ENCODE assay signal across 10 mouse cellular contexts in the genomic region with DNA sequence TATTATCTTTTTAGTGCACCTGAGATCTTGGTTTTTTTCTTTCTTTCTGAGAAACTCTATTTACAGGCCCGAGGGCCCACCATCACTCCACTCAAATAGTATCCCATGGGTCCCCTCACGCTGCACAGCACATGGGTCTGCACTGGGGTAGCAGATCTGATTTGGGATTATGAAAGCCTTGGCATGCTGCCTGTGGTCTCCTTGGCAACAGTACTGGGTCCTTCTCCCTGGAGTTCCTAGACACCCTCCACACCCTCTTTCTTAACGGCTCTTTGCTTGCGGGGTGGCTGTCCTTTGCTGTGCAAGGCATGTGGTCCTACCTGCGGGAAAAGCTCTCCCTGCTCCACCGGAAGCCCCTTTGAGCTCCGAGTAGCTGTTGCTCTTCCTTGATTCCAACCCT. TPM values are rescaled to one million over a fixed set of nuclear protein-coding genes. Genes with fewer than 3 reads are reported as not detected.
DNase-seq lines count a peak whose midpoint lies in the region; ATAC-seq and TF ChIP-seq lines count a peak whose summit lies in the region.
"Had no signal": no experiment of that assay in that cellular context is flagged by ENCODE, and none has a peak within 500 bp of the region (broad histone marks: within the 10 kb centered on the region; RNA-seq: fewer than 3 reads in every experiment).

No protein-coding gene starts in this region.

- no peak for TF ChIP-seq CTCF in left cerebral cortex, adult 2 months (IDR thresholded peaks at IDR 0.05)
- TF ChIP-seq CTCF in olfactory bulb, adult 2 months (IDR thresholded peaks at IDR 0.05; ENCODE audit: insufficient read depth, low read depth, low read length) = no peak

- peaks cover 39% of the 10 kb centered on the region for H3K4me1 ChIP-seq in heart, embryonic 12.5 days (replicated peaks)
- peaks cover 17% of the 10 kb centered on the region for H3K4me1 ChIP-seq in forebrain, embryonic 12.5 days
- peaks cover 25% of the 10 kb centered on the region for H3K4me1 ChIP-seq in olfactory bulb, adult 2 months (ENCODE audit: control insufficient read depth, insufficient read depth, low read length)

- H3K4me2 ChIP-seq in heart, embryonic 12.5 days = peak overlapping the region; percentile 55
- H3K4me2 ChIP-seq in forebrain, embryonic 12.5 days = no peak overlapping the region

- H3K36me3 ChIP-seq in heart, embryonic 12.5 days = no peaks in the 10 kb centered on the region
- H3K36me3 ChIP-seq in forebrain, embryonic 12.5 days (replicated peaks) = peaks cover 42% of the 10 kb centered on the region
- H3K36me3 ChIP-seq: G1E had no signal

- no peak overlapping the region for H3K9ac ChIP-seq in heart, embryonic 12.5 days
- no peak overlapping the region for H3K9ac ChIP-seq in forebrain, embryonic 12.5 days
- H3K9ac ChIP-seq: liver, embryonic 14.5 days had no signal

- intact Hi-C loops in heart, postnatal 10 days (cut with DNase I) = no loop called here
- intact Hi-C loops in left cerebral cortex, adult 2 months (cut with DNase I) = loop anchor here (5.0 kb wide), 1 partner anchor 126 kb away; no protein-coding TSS in a partner anchor

- no peak overlapping the region for H3K27ac ChIP-seq in heart, embryonic 12.5 days (ENCODE audit: poor library complexity, severe bottlenecking)
- H3K27ac ChIP-seq in forebrain, embryonic 12.5 days = 0 out of 2 replicates have a peak overlapping the region, but pooled peaks have one; percentile 53
- H3K27ac ChIP-seq in left cerebral cortex, adult 2 months = peak overlapping the region; percentile 55
- H3K27ac ChIP-seq in olfactory bulb, adult 2 months (ENCODE audit: insufficient read depth, low read depth, low read length) = peak overlapping the region; percentile 52
- H3K27ac ChIP-seq: liver, embryonic 14.5 days had no signal

- no peak for DNase-seq in heart, postnatal 10 days
- peak; percentile 15 for DNase-seq in ZHBTc4 (ENCODE audit: low read depth, low spot score)
- DNase-seq in left cerebral cortex, adult 2 months (ENCODE audit: extremely low spot score in 1 of 2, low spot score in 2 of 2) = peak in 1 of 2 experiments; percentile 33
- no peak for DNase-seq in testis, postnatal 14 days (ENCODE audit: low spot score)

- TF ChIP-seq POLR2A in olfactory bulb, adult 2 months (IDR thresholded peaks at IDR 0.05; ENCODE audit: insufficient read depth, low read depth, low read length) = no peak

- H3K4me3 ChIP-seq in heart, embryonic 12.5 days = no peak overlapping the region; the same call in 1 of the 2 replicates
- H3K4me3 ChIP-seq in forebrain, embryonic 12.5 days (replicated peaks) = no peak overlapping the region
- no peak overlapping the region for H3K4me3 ChIP-seq in left cerebral cortex, adult 2 months
- no peak overlapping the region for H3K4me3 ChIP-seq in olfactory bulb, adult 2 months (ENCODE audit: insufficient read depth, low read depth, low read length)

- H3K9me3 ChIP-seq in heart, embryonic 12.5 days (replicated peaks) = no peaks in the 10 kb centered on the region
- H3K9me3 ChIP-seq in forebrain, embryonic 12.5 days = no peaks in the 10 kb centered on the region
- H3K9me3 ChIP-seq: G1E had no signal

- 0 out of 2 replicates have a peak, but pooled peaks have one; percentile 29 for ATAC-seq in heart, embryonic 12.5 days (ENCODE audit: insufficient number of reproducible peaks, low FRiP score)
- ATAC-seq in forebrain, embryonic 12.5 days (ENCODE audit: low FRiP score) = no peak
- ATAC-seq in CD4-positive, CD25-positive, alpha-beta regulatory T cell, adult 4 months = no peak

- H3K27me3 ChIP-seq in heart, embryonic 12.5 days (replicated peaks) = no peaks in the 10 kb centered on the region
- peaks cover 16% of the 10 kb centered on the region for H3K27me3 ChIP-seq in forebrain, embryonic 12.5 days

- WGBS in heart, embryonic 12.5 days = 40% methylated on average over 7 of the region's 7 CpGs
- WGBS in forebrain, embryonic 12.5 days = 51% methylated on average over 7 of the region's 7 CpGs
- WGBS in olfactory bulb, adult 2 months = 19% methylated on average over 7 of the region's 7 CpGs

RNA-seq across cellular contexts. Expression of a gene that starts 14.1 kb away (rescaled TPM):
- 20.7 and 20.8 TPM in 2 replicates for polyA plus RNA-seq in heart, embryonic 12.5 days (2016; fragmentation: Nextera tagmentation; extraction: Ambion mirVana)
- 10 to 100 TPM; 22.3 to 26.9 TPM for total RNA-seq in heart, postnatal 10 days (2021)
- 31.0 and 37.0 TPM in 2 replicates for polyA plus RNA-seq in forebrain, embryonic 12.5 days (2016; fragmentation: Nextera tagmentation; extraction: Ambion mirVana)
- total RNA-seq in left cerebral cortex, adult 2 months (2021) = 10 to 100 TPM; 57.5 to 57.7 TPM
- not detected in 2 replicates for polyA plus RNA-seq in olfactory bulb, adult 2 months (2012; ENCODE audit: insufficient read depth, insufficient read length, low replicate concordance, missing spikeins)
- 1 to 10 TPM; 6.3 to 7.2 TPM for polyA plus RNA-seq in CD4-positive, CD25-positive, alpha-beta regulatory T cell, adult 4 months (2017; shearing (Covaris generic))
